Mouse (Mus musculus) lung, embryonic 15.5 days (tissue): Measurements from ENCODE around the gene Ccdc27. TPM values are rescaled to one million over a fixed set of nuclear protein-coding genes. Genes with fewer than 3 reads are reported as not detected.

Experiments used
- ATAC-seq: fragments of 200-750 bp; cut with Nextera tagmentation; 2 replicates; pipeline ENCODE4 v1.8.0; 2017; ENCODE audit warnings: moderate number of reproducible peaks, borderline replicate concordance; ENCODE audit not compliant: low FRiP score, low TSS enrichment; ENCODE audit errors: extremely low read depth
- H3K27ac ChIP-seq: fragments of 300-500 bp; sonication (generic); 2 replicates; pipeline ENCODE4 v1.5.1; 2015; ENCODE audit warnings: moderate library complexity, mild to moderate bottlenecking, inconsistent platforms
- H3K27me3 ChIP-seq: fragments of 300-500 bp; sonication (generic); 2 replicates; pipeline ENCODE4 v1.6.1; 2015; ENCODE audit warnings: inconsistent platforms
- H3K36me3 ChIP-seq: fragments of 300-500 bp; sonication (generic); 2 replicates; pipeline ENCODE4 v1.6.1; 2015; ENCODE audit warnings: inconsistent platforms
- H3K4me1 ChIP-seq: fragments of 300-500 bp; sonication (generic); 2 replicates; pipeline ENCODE4 v1.6.1; 2015; ENCODE audit warnings: inconsistent platforms
- H3K4me2 ChIP-seq: fragments of 300-500 bp; sonication (generic); 2 replicates; pipeline ENCODE4 v1.6.1; 2015; ENCODE audit warnings: inconsistent platforms, mild to moderate bottlenecking, moderate library complexity
- H3K4me3 ChIP-seq: fragments of 300-500 bp; sonication (generic); 2 replicates; pipeline ENCODE4 v1.5.1; 2015; ENCODE audit warnings: mild to moderate bottlenecking, inconsistent platforms
- H3K9ac ChIP-seq: fragments of 300-500 bp; sonication (generic); 2 replicates; pipeline ENCODE4 v1.6.1; 2015; ENCODE audit warnings: inconsistent platforms
- H3K9me3 ChIP-seq: fragments of 300-500 bp; sonication (generic); 2 replicates; pipeline ENCODE4 v1.6.1; 2016; ENCODE audit warnings: inconsistent platforms
- WGBS: fragments of 180-500 bp; shearing (Covaris S2); methylation state at CpG from one replicate; pipeline ENCODE4 v1.1.7; 2015; 5-methylcytosine and 5-hydroxymethylcytosine counted together
- polyA plus RNA-seq: library from polyadenylated mRNA; unstranded; fragments of >200 nt; fragmentation: Nextera tagmentation; extraction: Ambion mirVana; gene quantifications from 2 replicates; pipeline ENCODE4 v1.2.1, GENCODE M21; 2015

Gene Ccdc27
- polyA plus RNA-seq, 1 experiment from 2014 or later, result not detected

GRCm38 (mm10) chr4:154057696-154058095 is 15.2 kb upstream of the Ccdc27 start:
- Histone ChIP-seq H3K9ac (no peak overlapping the region), H3K36me3 (no peaks in the 10 kb centered on the region), H3K4me3 (no peak overlapping the region), H3K9me3 (no peaks in the 10 kb centered on the region), H3K4me2 (no peak overlapping the region), H3K27me3 (no peaks in the 10 kb centered on the region), H3K4me1 (no peaks in the 10 kb centered on the region), H3K27ac (no peak overlapping the region)
- WGBS, result 50% methylated on average over 4 of the region's 4 CpGs
- ATAC-seq, result no peak

- no peak for ATAC-seq
- Histone ChIP-seq H3K27ac (no peak overlapping the region), H3K4me1 (no peaks in the 10 kb centered on the region), H3K9ac (no peak overlapping the region), H3K4me3 (no peak overlapping the region), H3K4me2 (no peak overlapping the region), H3K9me3 (no peaks in the 10 kb centered on the region), H3K36me3 (no peaks in the 10 kb centered on the region), H3K27me3 (no peaks in the 10 kb centered on the region)
- 22% methylated on average over 2 of the region's 2 CpGs for WGBS
Observed at GRCm38 (mm10) chr4:154056661-154057060, 14.2 kb upstream of the Ccdc27 start.

- WGBS, result 60% methylated on average over 2 of the region's 2 CpGs
- Histone ChIP-seq H3K4me1 (no peaks in the 10 kb centered on the region), H3K4me2 (no peak overlapping the region), H3K9me3 (no peaks in the 10 kb centered on the region), H3K9ac (no peak overlapping the region), H3K36me3 (no peaks in the 10 kb centered on the region), H3K27me3 (no peaks in the 10 kb centered on the region), H3K4me3 (no peak overlapping the region), H3K27ac (no peak overlapping the region)
- ATAC-seq, result no peak
Observed at GRCm38 (mm10) chr4:154056046-154056445, 13.6 kb upstream of the Ccdc27 start.

- Histone ChIP-seq H3K9ac (no peak overlapping the region), H3K4me1 (no peaks in the 10 kb centered on the region), H3K27me3 (no peaks in the 10 kb centered on the region), H3K4me3 (no peak overlapping the region), H3K4me2 (no peak overlapping the region), H3K36me3 (no peaks in the 10 kb centered on the region), H3K27ac (no peak overlapping the region), H3K9me3 (no peaks in the 10 kb centered on the region)
- WGBS, result 77% methylated on average over 7 of the region's 7 CpGs
- ATAC-seq, result no peak
Observed at GRCm38 (mm10) chr4:154055482-154055881, 13.0 kb upstream of the Ccdc27 start.

- Histone ChIP-seq H3K27me3 (no peaks in the 10 kb centered on the region), H3K9ac (no peak overlapping the region), H3K36me3 (no peaks in the 10 kb centered on the region), H3K4me2 (no peak overlapping the region), H3K9me3 (no peaks in the 10 kb centered on the region), H3K4me1 (no peaks in the 10 kb centered on the region), H3K27ac (no peak overlapping the region), H3K4me3 (no peak overlapping the region)
- ATAC-seq, result no peak
- 43% methylated on average over 4 of the region's 4 CpGs for WGBS
Observed at GRCm38 (mm10) chr4:154053065-154053464, 10.6 kb upstream of the Ccdc27 start.

- Histone ChIP-seq H3K9me3 (no peaks in the 10 kb centered on the region), H3K36me3 (no peaks in the 10 kb centered on the region), H3K27me3 (no peaks in the 10 kb centered on the region), H3K4me2 (no peak overlapping the region), H3K4me1 (no peaks in the 10 kb centered on the region), H3K9ac (no peak overlapping the region), H3K4me3 (no peak overlapping the region), H3K27ac (no peak overlapping the region)
- 90% methylated on average over 3 of the region's 3 CpGs for WGBS
- ATAC-seq, result no peak
Observed at GRCm38 (mm10) chr4:154051401-154051800, 8.9 kb upstream of the Ccdc27 start.

GRCm38 (mm10) chr4:154045837-154046236 is 3.4 kb upstream of the Ccdc27 start:
- no peaks in the 10 kb centered on the region for H3K36me3 ChIP-seq
- H3K9me3 ChIP-seq, result no peaks in the 10 kb centered on the region
- WGBS, result 62% methylated on average over 5 of the region's 5 CpGs
- no peak overlapping the region for H3K4me3 ChIP-seq
- ATAC-seq, result no peak
- H3K27me3 ChIP-seq, result no peaks in the 10 kb centered on the region
- no peak overlapping the region for H3K9ac ChIP-seq
- no peak overlapping the region for H3K27ac ChIP-seq
- H3K4me2 ChIP-seq, result no peak overlapping the region
- H3K4me1 ChIP-seq, result no peaks in the 10 kb centered on the region

- H3K4me3 ChIP-seq, result no peak overlapping the region
- H3K9ac ChIP-seq, result no peak overlapping the region
- ATAC-seq, result no peak
- H3K9me3 ChIP-seq, result no peaks in the 10 kb centered on the region
- WGBS, result 26% methylated on average over 3 of the region's 3 CpGs
- H3K36me3 ChIP-seq, result no peaks in the 10 kb centered on the region
- no peaks in the 10 kb centered on the region for H3K27me3 ChIP-seq
- H3K4me1 ChIP-seq, result no peaks in the 10 kb centered on the region
- H3K27ac ChIP-seq, result no peak overlapping the region
- H3K4me2 ChIP-seq, result no peak overlapping the region
Observed at GRCm38 (mm10) chr4:154037123-154037522, 5.4 kb downstream of the Ccdc27 start.

- Histone ChIP-seq H3K4me2 (no peak overlapping the region), H3K36me3 (no peaks in the 10 kb centered on the region), H3K9me3 (no peaks in the 10 kb centered on the region), H3K27me3 (peaks cover 18% of the 10 kb centered on the region), H3K4me1 (peaks cover 22% of the 10 kb centered on the region), H3K9ac (no peak overlapping the region), H3K27ac (no peak overlapping the region), H3K4me3 (no peak overlapping the region)
- no peak for ATAC-seq
Observed at GRCm38 (mm10) chr4:154028646-154029045, 13.8 kb downstream of the Ccdc27 start.

- no peak overlapping the region for H3K27ac ChIP-seq
- H3K4me3 ChIP-seq, result no peak overlapping the region
- 70% methylated on average over 7 of the region's 7 CpGs for WGBS
- peaks cover 22% of the 10 kb centered on the region for H3K4me1 ChIP-seq
- ATAC-seq, result no peak
- no peaks in the 10 kb centered on the region for H3K36me3 ChIP-seq
- peaks cover 18% of the 10 kb centered on the region for H3K27me3 ChIP-seq
- no peak overlapping the region for H3K4me2 ChIP-seq
- H3K9me3 ChIP-seq, result no peaks in the 10 kb centered on the region
- H3K9ac ChIP-seq, result no peak overlapping the region
Observed at GRCm38 (mm10) chr4:154028066-154028465, 14.4 kb downstream of the Ccdc27 start.

- peaks cover 9% of the 10 kb centered on the region; the same call in 1 of the 2 replicates for H3K36me3 ChIP-seq
- no peak for ATAC-seq
- H3K9ac ChIP-seq, result no peak overlapping the region
- peak overlapping the region; percentile 71 for H3K4me2 ChIP-seq
- peak overlapping the region; percentile 47 for H3K4me3 ChIP-seq
- H3K9me3 ChIP-seq, result no peaks in the 10 kb centered on the region
- WGBS, result 23% methylated on average over 2 of the region's 2 CpGs
- peaks cover 18% of the 10 kb centered on the region for H3K27me3 ChIP-seq
- H3K4me1 ChIP-seq, result peaks cover 22% of the 10 kb centered on the region
- H3K27ac ChIP-seq, result no peak overlapping the region
Observed at GRCm38 (mm10) chr4:154026441-154026761, 16.1 kb downstream of the Ccdc27 start.

- H3K9me3 ChIP-seq, result no peaks in the 10 kb centered on the region
- WGBS, result under 1% methylated on average over 31 of the region's 33 CpGs
- H3K36me3 ChIP-seq, result peaks cover 14% of the 10 kb centered on the region
- peaks cover 22% of the 10 kb centered on the region for H3K4me1 ChIP-seq
- H3K27me3 ChIP-seq, result peaks cover 18% of the 10 kb centered on the region
- peak within 1 kb of the TSS; percentile 47 for H3K4me3 ChIP-seq
- H3K9ac ChIP-seq, result peak within 1 kb of the TSS; percentile 40
- H3K4me2 ChIP-seq, result peak within 1 kb of the TSS; percentile 71
- ATAC-seq, result peak; percentile 88
- H3K27ac ChIP-seq, result peak within 1 kb of the TSS; percentile 34; the same call in 1 of the 2 replicates
Observed at GRCm38 (mm10) chr4:154025641-154026440, 16.6 kb downstream of the Ccdc27 start, which contains the start of gene Smim1. Gene Smim1, minus strand, starts transcription at chr4:154026230.
